Mouse (Mus musculus) heart, embryonic 14.5 days (tissue): Measurements from ENCODE around the gene Dcaf7. TPM values are rescaled to one million over a fixed set of nuclear protein-coding genes. Genes with fewer than 3 reads are reported as not detected.

Source experiments
- ATAC-seq: fragments of 200-750 bp; cut with Nextera tagmentation; 2 replicates; pipeline ENCODE4 v1.8.0; 2017; ENCODE audit warnings: low read depth, moderate TSS enrichment; ENCODE audit not compliant: insufficient number of reproducible peaks, insufficient read depth, low FRiP score
- H3K27ac ChIP-seq, 2 experiments: fragments of 200-500 bp in 1 of 2; fragments of 300-500 bp in 1 of 2; sonication (generic) in 1 of 2; replicated peaks in 1 of 2; 2 replicates each; pipeline ENCODE4 v1.5.1; 2012 to 2014; ENCODE audit warnings: low read depth in 2 of 2, low read length in 2 of 2, control low read depth in 1 of 2, mild to moderate bottlenecking in 1 of 2, mixed read lengths in 1 of 2; ENCODE audit not compliant: control insufficient read depth in 1 of 2, insufficient read depth in 1 of 2
- H3K27me3 ChIP-seq: fragments of 300-500 bp; sonication (generic); 2 replicates; pipeline ENCODE4 v1.6.1; 2014; ENCODE audit warnings: mild to moderate bottlenecking, low read length, control low read depth; ENCODE audit not compliant: control insufficient read depth, insufficient read depth
- H3K36me3 ChIP-seq: fragments of 300-500 bp; sonication (generic); 2 replicates; pipeline ENCODE4 v1.6.1; 2014; ENCODE audit warnings: mild to moderate bottlenecking, control low read depth, low read length, mixed read lengths; ENCODE audit not compliant: control insufficient read depth, insufficient read depth
- H3K4me1 ChIP-seq, 2 experiments: fragments of 200-500 bp in 1 of 2; fragments of 300-500 bp in 1 of 2; sonication (generic) in 1 of 2; 2 replicates each; pipeline ENCODE4 v1.6.1; 2012 to 2014; ENCODE audit warnings: low read length in 2 of 2, control low read depth in 1 of 2, mixed read lengths in 1 of 2; ENCODE audit not compliant: control insufficient read depth in 2 of 2, insufficient read depth in 2 of 2
- H3K4me2 ChIP-seq: fragments of 300-500 bp; sonication (generic); 2 replicates; pipeline ENCODE4 v1.6.1; 2014; ENCODE audit warnings: mild to moderate bottlenecking, low read length
- H3K4me3 ChIP-seq, 2 experiments: fragments of 200-500 bp in 1 of 2; fragments of 300-500 bp in 1 of 2; sonication (generic) in 1 of 2; 2 replicates each; pipeline ENCODE4 v1.5.1; 2012 to 2014; ENCODE audit warnings: low read length in 2 of 2, mild to moderate bottlenecking in 2 of 2, control low read depth in 1 of 2, low read depth in 1 of 2, moderate library complexity in 1 of 2; ENCODE audit not compliant: control insufficient read depth in 1 of 2, insufficient read depth in 1 of 2
- H3K9ac ChIP-seq: fragments of 300-500 bp; sonication (generic); 2 replicates; pipeline ENCODE4 v1.6.1; 2014; ENCODE audit warnings: mild to moderate bottlenecking, low read length
- H3K9me3 ChIP-seq: fragments of 300-500 bp; sonication (generic); 2 replicates; pipeline ENCODE4 v1.6.1; 2016; ENCODE audit warnings: low read length, control low read depth; ENCODE audit not compliant: control insufficient read depth
- WGBS: fragments of 180-500 bp; shearing (Covaris S2); extraction: QIAGEN DNeasy Blood & Tissue Kit; methylation state at CpG from one replicate; pipeline ENCODE4 v1.1.7; 2014; 5-methylcytosine and 5-hydroxymethylcytosine counted together
- polyA plus RNA-seq: library from polyadenylated mRNA; unstranded; fragments of >200 nt; fragmentation: Nextera tagmentation; extraction: Ambion mirVana; gene quantifications from 2 replicates; pipeline ENCODE4 v1.2.1, GENCODE M21; 2014

Gene Dcaf7
- polyA plus RNA-seq: 45.4 and 52.0 TPM in 2 replicates

DNA sequence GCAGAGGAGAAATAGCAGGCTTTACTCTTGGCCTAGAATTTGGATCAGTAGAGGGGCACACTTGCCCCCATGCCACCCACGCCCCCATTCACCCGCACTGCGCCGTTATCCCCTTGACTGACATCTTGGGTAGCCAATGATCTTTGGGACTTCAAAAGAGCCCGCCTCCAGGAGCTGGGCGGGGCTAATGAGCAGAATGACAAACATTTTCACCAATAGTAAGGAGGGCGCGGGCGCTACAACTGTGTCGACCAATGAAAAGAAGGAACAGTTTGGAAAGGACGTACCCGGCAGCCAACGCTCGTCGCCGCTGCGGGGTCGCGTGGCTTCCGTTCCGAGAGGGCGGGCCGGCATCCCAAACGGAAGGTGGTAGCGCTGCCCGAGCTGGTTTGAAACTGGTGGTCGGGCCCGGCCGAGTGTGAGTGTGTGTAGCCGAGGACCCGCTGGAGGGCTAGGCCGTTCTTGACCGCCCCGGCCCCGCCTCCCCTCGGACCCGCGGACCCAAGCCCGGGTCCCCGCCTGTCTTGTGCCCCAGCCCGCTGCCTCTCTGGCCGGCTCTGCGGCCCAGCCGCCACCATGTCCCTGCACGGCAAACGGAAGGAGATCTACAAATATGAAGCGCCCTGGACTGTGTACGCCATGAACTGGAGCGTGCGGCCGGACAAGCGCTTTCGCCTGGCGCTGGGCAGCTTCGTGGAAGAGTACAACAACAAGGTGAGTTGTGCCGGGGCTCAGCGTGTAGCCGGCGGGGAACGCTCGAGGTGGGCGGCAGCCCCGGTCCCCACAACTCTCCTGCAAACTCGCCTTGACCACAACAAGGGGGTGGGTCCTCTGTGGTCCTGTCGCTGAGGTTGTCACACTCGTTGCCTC, at the start of gene Dcaf7:
TSS of gene Dcaf7 (plus strand) at position 325 of the 870 bp plus-strand sequence.
- no peaks in the 10 kb centered on the region for H3K27me3 ChIP-seq
- under 1% methylated on average over 62 of the region's 66 CpGs for WGBS
- peaks cover 3% of the 10 kb centered on the region; the same call in 1 of the 2 replicates for H3K36me3 ChIP-seq
- no peaks in the 10 kb centered on the region for H3K9me3 ChIP-seq
- H3K9ac ChIP-seq: peak within 1 kb of the TSS; percentile 88
- H3K4me2 ChIP-seq: peak within 1 kb of the TSS; percentile 93
- peak within 1 kb of the TSS; percentile 57 to 86 for H3K27ac ChIP-seq
- H3K4me3 ChIP-seq: peak within 1 kb of the TSS; percentile 78 to 90
- peaks cover 6 to 16% of the 10 kb centered on the region in 2 experiments; a peak in 3 of 4 replicates for H3K4me1 ChIP-seq
- ATAC-seq: peak; percentile 99

DNA sequence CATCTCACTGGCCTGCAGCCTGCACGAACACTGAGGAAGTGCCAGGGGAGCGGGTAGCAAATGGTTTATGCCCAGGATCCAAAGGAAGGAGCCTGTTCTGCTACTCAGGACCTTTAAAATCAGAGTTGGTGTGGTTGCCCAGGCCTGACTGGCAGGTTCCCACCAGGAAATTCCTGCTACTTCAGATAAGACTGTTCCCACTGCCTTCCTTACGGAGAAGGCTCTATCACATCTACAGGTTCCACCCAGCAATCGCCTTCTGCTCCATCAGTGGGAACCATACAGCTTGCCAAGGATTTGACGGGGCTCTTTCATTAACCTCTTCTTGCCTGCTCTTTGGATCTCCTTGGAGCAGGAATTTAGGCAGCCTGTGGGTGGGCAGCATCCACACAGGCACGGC, 49.2 kb upstream of the Dcaf7 start:
- Histone ChIP-seq H3K36me3 (no peaks in the 10 kb centered on the region), H3K4me2 (no peak overlapping the region), H3K27ac (no peak overlapping the region), H3K9me3 (no peaks in the 10 kb centered on the region), H3K4me1 (peaks cover 3 to 4% of the 10 kb centered on the region in 2 experiments; a peak in 2 of 4 replicates), H3K27me3 (no peaks in the 10 kb centered on the region), H3K9ac (no peak overlapping the region), H3K4me3 (no peak overlapping the region)
- ATAC-seq: no peak
- 47% methylated on average over 6 of the region's 6 CpGs for WGBS

DNA sequence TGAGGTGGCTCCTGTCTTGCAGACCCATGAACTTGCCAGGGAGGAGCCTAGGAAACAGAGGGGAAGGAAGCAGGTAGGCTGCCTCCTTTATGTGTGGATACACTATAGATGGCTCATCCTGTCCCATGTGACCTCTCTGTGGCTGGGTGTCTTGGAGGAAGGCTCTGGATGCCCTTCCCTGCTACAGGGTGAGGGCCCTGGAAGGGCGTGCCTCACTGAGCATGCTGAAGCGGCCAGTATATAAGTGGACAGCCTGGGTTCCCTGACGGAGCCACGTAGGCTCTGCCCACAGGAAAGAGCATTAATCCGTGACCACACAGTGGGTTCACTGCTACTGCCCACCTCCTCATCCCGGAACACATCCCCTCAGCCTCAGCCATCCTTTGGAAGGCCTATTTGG, 47.2 kb upstream of the Dcaf7 start:
- peaks cover 3 to 4% of the 10 kb centered on the region in 2 experiments; a peak in 2 of 4 replicates for H3K4me1 ChIP-seq
- H3K4me2 ChIP-seq: no peak overlapping the region
- H3K9me3 ChIP-seq: no peaks in the 10 kb centered on the region
- no peak for ATAC-seq
- no peak overlapping the region for H3K27ac ChIP-seq
- 74% methylated on average over 6 of the region's 6 CpGs for WGBS
- H3K4me3 ChIP-seq: no peak overlapping the region
- H3K9ac ChIP-seq: no peak overlapping the region
- no peaks in the 10 kb centered on the region for H3K27me3 ChIP-seq
- H3K36me3 ChIP-seq: no peaks in the 10 kb centered on the region

DNA sequence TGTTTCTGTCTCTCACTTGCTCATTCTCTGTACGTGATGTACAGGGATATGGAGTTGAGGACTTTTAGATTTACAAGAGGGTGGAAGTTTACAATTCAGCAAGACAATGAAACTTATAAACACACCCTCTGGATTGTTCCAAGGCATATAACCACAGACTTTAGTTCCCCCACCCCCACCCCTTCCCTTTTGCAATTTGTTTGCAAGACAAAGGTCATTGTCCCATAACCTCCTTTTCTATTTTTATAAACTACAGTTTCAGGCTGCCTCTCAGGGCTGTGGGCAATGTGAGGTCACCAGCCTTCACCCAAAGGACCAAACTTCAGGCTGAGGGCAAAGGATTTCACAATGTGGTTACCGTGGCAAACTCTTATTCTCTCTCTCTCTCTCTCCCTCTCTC, 46.4 kb upstream of the Dcaf7 start:
- Histone ChIP-seq H3K9ac (no peak overlapping the region), H3K4me3 (no peak overlapping the region), H3K27me3 (no peaks in the 10 kb centered on the region; the same call in 1 of the 2 replicates), H3K4me1 (peaks cover 3 to 4% of the 10 kb centered on the region in 2 experiments; a peak in 2 of 4 replicates), H3K4me2 (no peak overlapping the region), H3K9me3 (no peaks in the 10 kb centered on the region), H3K36me3 (no peaks in the 10 kb centered on the region), H3K27ac (no peak overlapping the region)
- 49% methylated on average over 2 of the region's 2 CpGs for WGBS
- no peak for ATAC-seq

DNA sequence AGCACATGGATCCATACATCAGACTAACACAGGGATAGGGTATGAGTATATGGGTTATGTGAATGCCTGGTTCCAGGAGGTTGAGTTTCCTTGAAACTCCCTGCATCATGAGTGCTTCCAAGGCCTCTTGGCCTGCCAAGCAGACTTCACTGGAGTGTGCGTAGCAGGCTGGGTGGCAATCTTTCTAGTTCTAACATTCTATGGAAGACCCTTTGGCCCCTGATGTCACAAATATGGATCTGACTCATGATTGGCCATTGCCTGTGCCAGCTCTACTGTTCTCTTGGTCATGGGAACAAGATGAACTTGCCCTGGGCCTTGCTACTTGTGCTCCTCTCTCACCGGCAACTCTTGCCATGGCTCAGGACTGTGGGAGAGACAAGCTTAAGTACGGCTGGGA, 42.3 kb upstream of the Dcaf7 start, which contains the start of gene Ace3:
TSS of gene Ace3 (plus strand) at position 301 of the 400 bp plus-strand sequence.
- H3K27me3 ChIP-seq: no peaks in the 10 kb centered on the region; the same call in 1 of the 2 replicates
- no peak for ATAC-seq
- H3K36me3 ChIP-seq: no peaks in the 10 kb centered on the region
- no peak within 1 kb of the TSS for H3K4me3 ChIP-seq
- WGBS: 85% methylated on average over 3 of the region's 3 CpGs
- H3K9me3 ChIP-seq: no peaks in the 10 kb centered on the region
- H3K4me1 ChIP-seq: no peaks in the 10 kb centered on the region
- no peak within 1 kb of the TSS for H3K9ac ChIP-seq
- H3K4me2 ChIP-seq: no peak within 1 kb of the TSS
- H3K27ac ChIP-seq: no peak within 1 kb of the TSS

DNA sequence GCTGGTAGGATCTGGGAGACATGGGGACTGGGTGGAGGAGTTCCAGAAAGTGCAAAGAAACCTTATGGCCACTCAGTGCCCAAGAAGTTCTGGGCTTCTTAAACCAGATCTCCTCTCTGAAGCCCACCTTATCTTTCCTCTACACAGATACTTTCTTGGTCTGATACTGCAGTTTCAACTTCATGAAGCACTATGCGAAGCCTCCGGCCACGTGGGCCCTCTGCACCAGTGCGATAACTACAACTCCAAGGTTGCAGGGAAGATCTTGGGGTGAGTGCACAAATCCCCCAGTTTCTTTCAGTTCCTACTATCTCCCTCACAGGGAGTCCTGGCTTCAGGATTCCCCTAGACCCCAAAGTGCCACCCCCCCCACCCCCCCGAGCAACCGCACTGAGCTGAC, 36.6 kb upstream of the Dcaf7 start:
- Histone ChIP-seq H3K4me2 (no peak overlapping the region), H3K9ac (no peak overlapping the region), H3K9me3 (no peaks in the 10 kb centered on the region), H3K4me3 (no peak overlapping the region), H3K27ac (no peak overlapping the region), H3K36me3 (no peaks in the 10 kb centered on the region), H3K27me3 (no peaks in the 10 kb centered on the region), H3K4me1 (no peaks in the 10 kb centered on the region)
- ATAC-seq: no peak
- 88% methylated on average over 6 of the region's 6 CpGs for WGBS

DNA sequence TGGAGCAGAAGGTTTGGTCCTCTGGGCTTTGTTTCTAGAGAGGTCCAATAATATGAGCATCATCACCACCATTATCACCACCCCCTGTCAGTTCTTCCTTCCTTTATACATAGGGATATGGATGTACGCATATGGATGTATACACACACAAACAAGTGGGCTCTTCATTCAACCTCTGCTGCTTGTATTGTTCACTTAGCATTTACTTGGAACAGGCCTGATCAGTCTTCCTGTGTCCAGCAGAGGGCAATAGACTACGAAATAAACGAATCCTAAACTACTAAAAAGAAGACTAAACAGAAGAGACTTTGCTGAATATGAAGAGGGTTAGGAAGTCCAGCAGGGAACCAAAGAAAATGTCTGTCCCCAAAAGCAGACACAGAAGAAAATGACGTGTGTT, 35.0 kb upstream of the Dcaf7 start:
- Histone ChIP-seq H3K27me3 (no peaks in the 10 kb centered on the region), H3K36me3 (no peaks in the 10 kb centered on the region), H3K27ac (no peak overlapping the region), H3K4me3 (no peak overlapping the region), H3K4me2 (no peak overlapping the region), H3K9me3 (no peaks in the 10 kb centered on the region), H3K9ac (no peak overlapping the region), H3K4me1 (no peaks in the 10 kb centered on the region)
- WGBS: 43% methylated on average over 4 of the region's 4 CpGs
- ATAC-seq: no peak
